Mouse (Mus musculus): ENCODE results near the gene Sugct. TPM values are rescaled to one million over a fixed set of nuclear protein-coding genes. Genes with fewer than 3 reads are reported as not detected.

Gene Sugct
- polyA plus RNA-seq, 1 experiment from 2014 or later = 4.9 TPM

DNA sequence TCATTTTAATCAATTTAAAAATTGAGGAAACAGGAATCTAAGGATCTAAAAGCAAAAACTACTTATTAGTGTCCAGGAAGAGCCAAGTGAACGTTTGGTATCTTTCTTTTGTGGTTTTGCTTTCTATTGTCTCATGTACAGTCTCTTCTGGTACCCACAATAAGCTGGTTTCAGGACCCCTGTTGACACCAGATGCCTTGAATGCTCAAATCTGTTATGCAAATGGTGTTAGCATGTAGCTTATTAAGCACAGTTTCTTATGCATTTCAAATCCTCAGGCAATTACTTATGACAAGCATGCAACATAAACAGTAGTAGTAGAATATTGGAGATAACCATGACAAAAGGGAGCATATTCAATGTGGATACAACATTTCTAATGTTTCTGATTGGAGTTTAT lies 407.0 kb downstream of the Sugct start:
- Histone ChIP-seq H3K9ac (no peak overlapping the region), H3K4me1 (peaks cover 4% of the 10 kb centered on the region; the same call in 1 of the 2 replicates), H3K9me3 (no peaks in the 10 kb centered on the region), H3K27ac (no peak overlapping the region), H3K36me3 (no peaks in the 10 kb centered on the region), H3K27me3 (no peaks in the 10 kb centered on the region), H3K4me3 (no peak overlapping the region), H3K4me2 (no peak overlapping the region)
- 38% methylated on average over 1 of the region's 1 CpGs for WGBS
- no peak for ATAC-seq (ENCODE audit: insufficient number of reproducible peaks, insufficient read depth, low FRiP score, low TSS enrichment, low read depth)

DNA sequence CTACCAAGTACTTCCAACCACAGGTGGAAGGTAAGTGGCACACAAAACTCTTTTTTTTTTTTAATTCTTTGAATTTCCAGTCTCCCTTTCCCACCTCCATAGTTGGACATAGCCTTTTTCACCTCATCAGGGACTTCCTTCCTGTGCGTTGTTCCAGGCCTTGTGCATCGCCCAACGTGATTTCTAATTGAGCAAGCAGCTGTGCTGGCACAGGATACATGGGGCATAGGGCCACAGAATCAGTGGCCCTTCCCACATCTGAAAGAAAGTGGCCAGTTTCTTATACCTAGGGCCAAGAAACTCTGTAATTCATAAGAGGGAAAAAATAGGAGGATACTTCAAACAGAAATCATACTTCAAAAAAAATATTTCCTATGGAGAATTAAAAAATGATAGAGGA lies 449.4 kb downstream of the Sugct start:
- Histone ChIP-seq H3K4me2 (no peak overlapping the region), H3K9ac (no peak overlapping the region), H3K36me3 (no peaks in the 10 kb centered on the region), H3K27ac (no peak overlapping the region), H3K9me3 (no peaks in the 10 kb centered on the region), H3K27me3 (no peaks in the 10 kb centered on the region), H3K4me1 (no peaks in the 10 kb centered on the region), H3K4me3 (no peak overlapping the region)
- no peak for ATAC-seq (ENCODE audit: insufficient number of reproducible peaks, insufficient read depth, low FRiP score, low TSS enrichment, low read depth)
- WGBS = 82% methylated on average over 3 of the region's 3 CpGs

DNA sequence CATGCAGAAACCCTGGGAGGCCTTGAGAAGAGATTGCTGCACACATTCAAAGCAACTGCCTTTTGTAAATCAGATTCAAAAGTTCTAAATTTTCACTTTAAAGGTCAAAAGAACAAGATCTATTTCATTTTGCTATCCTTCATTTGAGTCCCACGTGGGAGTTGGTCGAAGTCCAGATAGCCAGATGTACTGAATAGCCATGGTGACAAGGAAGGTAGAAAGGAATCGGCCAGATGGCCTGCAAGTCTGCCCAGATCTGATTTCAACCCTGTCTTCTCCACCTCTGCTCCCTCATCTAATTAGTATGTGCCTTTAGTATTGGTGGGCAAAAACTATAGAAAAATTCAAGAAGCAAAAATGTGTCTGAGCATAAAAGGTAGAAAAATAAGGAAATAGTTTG lies 478.8 kb downstream of the Sugct start:
- ATAC-seq (ENCODE audit: insufficient number of reproducible peaks, insufficient read depth, low FRiP score, low TSS enrichment, low read depth) = no peak
- Histone ChIP-seq H3K36me3 (no peaks in the 10 kb centered on the region), H3K9me3 (no peaks in the 10 kb centered on the region), H3K27me3 (no peaks in the 10 kb centered on the region), H3K9ac (no peak overlapping the region), H3K27ac (no peak overlapping the region), H3K4me2 (no peak overlapping the region), H3K4me1 (0 out of 2 replicates have a peak, but pooled peaks cover 6% of the 10 kb centered on the region), H3K4me3 (no peak overlapping the region)
- 25% methylated on average over 3 of the region's 3 CpGs for WGBS

DNA sequence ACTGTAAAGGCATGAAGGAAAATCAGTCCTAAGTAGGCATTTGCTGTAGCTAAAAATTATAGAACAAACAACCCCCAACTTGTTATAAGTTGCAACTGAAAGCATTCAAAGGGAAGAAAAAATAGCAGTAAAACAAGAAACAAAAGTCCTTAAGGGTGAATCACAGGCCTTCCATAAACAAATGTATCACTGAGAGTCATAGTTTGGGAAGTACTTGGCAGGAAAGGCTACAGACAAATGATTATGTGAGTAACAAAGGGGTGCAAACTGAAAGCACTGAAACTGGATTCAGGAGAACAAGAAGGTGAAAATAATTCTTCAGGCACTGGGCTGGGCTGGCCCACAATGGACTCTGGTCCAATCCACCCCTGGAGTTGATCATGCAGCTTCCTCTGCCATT lies 482.7 kb downstream of the Sugct start:
- no peak overlapping the region for H3K9ac ChIP-seq
- 0 out of 2 replicates have a peak, but pooled peaks cover 6% of the 10 kb centered on the region for H3K4me1 ChIP-seq
- no peak overlapping the region for H3K4me3 ChIP-seq
- H3K36me3 ChIP-seq = no peaks in the 10 kb centered on the region
- H3K4me2 ChIP-seq = no peak overlapping the region
- ATAC-seq (ENCODE audit: insufficient number of reproducible peaks, insufficient read depth, low FRiP score, low TSS enrichment, low read depth) = no peak
- H3K9me3 ChIP-seq = no peaks in the 10 kb centered on the region
- no peak overlapping the region for H3K27ac ChIP-seq
- no peaks in the 10 kb centered on the region for H3K27me3 ChIP-seq

DNA sequence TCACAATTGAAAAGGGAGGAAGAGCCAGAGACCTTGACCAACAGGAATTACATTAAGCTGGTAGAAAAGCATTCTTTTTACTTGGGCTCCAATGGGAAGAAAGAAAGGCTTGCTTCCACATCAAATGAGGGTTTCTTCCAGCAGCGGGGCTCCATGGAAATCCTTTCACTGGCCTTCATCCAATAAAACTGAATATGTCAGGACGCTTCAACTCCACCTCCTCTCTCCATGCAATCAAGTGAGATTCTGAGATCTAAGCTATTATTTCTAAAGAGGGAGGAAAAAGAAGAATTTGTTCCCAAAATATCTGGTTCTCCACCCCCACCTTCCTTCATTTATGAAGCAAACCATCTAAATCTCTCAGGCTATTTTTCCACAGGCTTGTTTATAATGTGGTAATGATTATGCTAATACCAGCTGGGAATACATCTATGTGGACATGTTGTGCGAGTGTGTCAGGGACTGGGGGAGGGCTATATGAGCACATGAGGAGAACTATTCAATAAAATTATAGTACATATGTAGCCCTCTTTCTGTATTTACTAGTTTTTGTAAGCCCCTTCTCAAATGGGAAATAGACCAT lies 505.1 kb downstream of the Sugct start:
- ATAC-seq (ENCODE audit: insufficient number of reproducible peaks, insufficient read depth, low FRiP score, low TSS enrichment, low read depth) = no peak
- no peaks in the 10 kb centered on the region for H3K36me3 ChIP-seq
- H3K4me1 ChIP-seq = peaks cover 16% of the 10 kb centered on the region
- H3K9me3 ChIP-seq = no peaks in the 10 kb centered on the region
- WGBS = 28% methylated on average over 3 of the region's 3 CpGs
- H3K27me3 ChIP-seq = no peaks in the 10 kb centered on the region
- no peak overlapping the region for H3K27ac ChIP-seq
- H3K4me2 ChIP-seq = no peak overlapping the region
- H3K4me3 ChIP-seq = no peak overlapping the region
- no peak overlapping the region for H3K9ac ChIP-seq

DNA sequence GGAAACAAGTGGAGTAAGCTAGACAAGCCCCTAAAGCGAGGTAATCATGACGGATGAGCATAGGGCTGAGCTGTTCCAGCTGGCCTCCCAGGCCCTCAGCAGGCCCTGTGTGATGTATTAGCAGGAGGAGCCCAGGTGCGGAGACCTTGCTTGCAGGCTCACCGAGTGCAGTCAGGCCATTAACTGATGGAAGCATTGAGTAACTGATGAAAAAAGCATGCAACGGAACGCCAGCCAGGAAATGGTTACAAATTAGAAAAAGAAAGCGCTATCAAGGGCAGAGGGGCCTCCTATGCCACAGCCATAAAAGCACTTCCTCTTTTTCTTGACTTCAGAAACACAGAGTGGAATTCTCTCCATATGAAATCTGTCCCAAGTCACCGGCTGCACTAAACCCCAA lies 510.1 kb downstream of the Sugct start:
- no peak for ATAC-seq (ENCODE audit: insufficient number of reproducible peaks, insufficient read depth, low FRiP score, low TSS enrichment, low read depth)
- H3K4me3 ChIP-seq = no peak overlapping the region
- peaks cover 12% of the 10 kb centered on the region for H3K4me1 ChIP-seq
- no peak overlapping the region for H3K9ac ChIP-seq
- H3K4me2 ChIP-seq = peak overlapping the region; percentile 14
- no peaks in the 10 kb centered on the region for H3K36me3 ChIP-seq
- 31% methylated on average over 8 of the region's 8 CpGs for WGBS
- H3K9me3 ChIP-seq = no peaks in the 10 kb centered on the region
- no peak overlapping the region for H3K27ac ChIP-seq
- no peaks in the 10 kb centered on the region for H3K27me3 ChIP-seq

DNA sequence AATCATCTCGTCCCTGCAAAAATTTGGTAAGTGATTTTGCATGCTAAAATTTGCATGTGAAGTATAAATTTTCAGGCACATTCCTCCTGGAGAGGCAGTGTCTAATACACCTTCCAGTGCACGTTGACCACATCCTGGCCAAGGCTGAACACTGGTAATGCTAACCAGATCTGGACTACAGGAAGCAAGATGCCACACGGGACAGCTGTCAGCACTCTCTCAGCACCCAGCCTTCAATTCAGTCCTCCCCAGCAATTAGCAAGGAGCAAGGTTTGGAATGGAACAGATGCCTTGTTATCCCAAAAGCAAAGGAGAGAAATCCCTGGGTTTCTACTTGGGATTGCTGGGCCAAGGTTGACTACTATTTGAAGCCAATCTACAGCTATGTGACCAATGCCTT lies 529.4 kb downstream of the Sugct start:
- ATAC-seq (ENCODE audit: insufficient number of reproducible peaks, insufficient read depth, low FRiP score, low TSS enrichment, low read depth) = no peak
- Histone ChIP-seq H3K27ac (no peak overlapping the region), H3K4me1 (no peaks in the 10 kb centered on the region), H3K9me3 (no peaks in the 10 kb centered on the region), H3K9ac (no peak overlapping the region), H3K4me2 (no peak overlapping the region), H3K27me3 (no peaks in the 10 kb centered on the region), H3K36me3 (no peaks in the 10 kb centered on the region), H3K4me3 (no peak overlapping the region)
- 53% methylated on average over 3 of the region's 3 CpGs for WGBS

DNA sequence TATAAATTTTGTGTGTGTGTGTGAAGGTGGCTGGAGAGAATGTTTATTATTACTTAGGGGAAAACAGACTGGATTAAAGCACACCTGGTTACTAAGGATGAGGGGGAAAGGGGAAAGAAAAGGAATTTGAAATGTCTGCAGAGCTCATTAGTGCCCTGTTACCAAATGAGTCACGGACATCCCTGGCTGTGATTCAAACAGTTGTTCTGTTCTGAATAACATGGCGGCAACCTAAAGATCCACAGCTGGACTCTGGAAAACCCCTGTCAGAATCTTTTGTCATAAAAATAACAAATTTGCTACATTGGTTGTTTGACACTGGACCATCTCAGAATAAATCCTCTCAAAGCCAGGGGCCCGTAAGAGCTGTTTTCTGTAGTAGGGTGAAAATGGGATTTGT lies 530.6 kb downstream of the Sugct start:
- Histone ChIP-seq H3K9ac (no peak overlapping the region), H3K27me3 (no peaks in the 10 kb centered on the region), H3K36me3 (no peaks in the 10 kb centered on the region), H3K9me3 (no peaks in the 10 kb centered on the region), H3K4me2 (no peak overlapping the region), H3K4me1 (no peaks in the 10 kb centered on the region), H3K27ac (no peak overlapping the region), H3K4me3 (no peak overlapping the region)
- no peak for ATAC-seq (ENCODE audit: insufficient number of reproducible peaks, insufficient read depth, low FRiP score, low TSS enrichment, low read depth)
- WGBS = 77% methylated on average over 3 of the region's 3 CpGs

DNA sequence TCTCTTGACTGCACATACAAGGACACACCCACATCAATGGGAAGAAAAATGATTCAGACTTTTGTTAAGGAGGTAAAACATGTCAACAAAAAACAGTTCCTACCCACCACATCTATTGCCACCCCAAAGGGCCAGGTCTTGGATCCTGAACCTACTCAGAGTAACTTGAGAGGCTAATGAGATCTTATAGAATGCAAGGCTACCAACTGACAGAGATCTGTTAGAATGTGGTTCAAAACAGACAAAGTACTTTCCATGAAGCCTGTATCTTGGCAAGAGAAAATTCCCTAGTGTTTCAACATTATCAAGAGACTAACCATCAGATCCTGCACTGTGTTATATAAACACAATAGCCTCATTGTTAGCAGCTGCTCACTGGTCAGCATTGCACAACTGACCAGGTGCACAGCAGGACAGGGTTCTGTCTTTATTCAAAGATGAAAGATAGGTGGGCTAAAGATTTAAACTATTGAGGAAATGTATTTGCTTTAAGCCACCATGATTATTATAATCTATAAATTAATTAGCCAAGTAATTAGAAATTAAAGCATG lies 548.8 kb downstream of the Sugct start:
- no peak for ATAC-seq (ENCODE audit: insufficient number of reproducible peaks, insufficient read depth, low FRiP score, low TSS enrichment, low read depth)
- no peak overlapping the region for H3K4me2 ChIP-seq
- H3K4me3 ChIP-seq = no peak overlapping the region
- H3K9me3 ChIP-seq = no peaks in the 10 kb centered on the region
- no peaks in the 10 kb centered on the region for H3K27me3 ChIP-seq
- no peak overlapping the region for H3K27ac ChIP-seq
- H3K36me3 ChIP-seq = no peaks in the 10 kb centered on the region
- peaks cover 3% of the 10 kb centered on the region; the same call in 1 of the 2 replicates for H3K4me1 ChIP-seq
- H3K9ac ChIP-seq = no peak overlapping the region

DNA sequence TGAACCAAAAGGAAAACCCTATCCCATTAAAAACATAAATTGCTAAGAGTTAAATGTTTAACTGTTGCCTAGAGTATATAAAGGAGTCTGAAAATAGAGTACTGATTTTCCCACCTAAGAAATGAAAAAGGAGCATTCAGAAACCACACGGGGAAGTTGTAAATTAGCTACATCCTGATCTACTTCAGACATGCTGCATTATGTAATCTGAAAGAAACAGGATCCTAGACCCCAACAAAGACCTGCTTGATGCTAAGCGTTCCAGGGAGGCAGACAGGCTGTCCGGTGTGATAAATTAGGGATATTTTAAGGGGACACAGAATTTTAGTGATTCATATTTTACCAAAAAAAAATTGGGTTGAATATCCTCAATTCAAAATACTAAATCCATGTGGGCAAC lies 579.3 kb downstream of the Sugct start:
- no peaks in the 10 kb centered on the region for H3K27me3 ChIP-seq
- H3K4me1 ChIP-seq = no peaks in the 10 kb centered on the region
- no peak for ATAC-seq (ENCODE audit: insufficient number of reproducible peaks, insufficient read depth, low FRiP score, low TSS enrichment, low read depth)
- H3K9ac ChIP-seq = no peak overlapping the region
- no peak overlapping the region for H3K4me2 ChIP-seq
- no peak overlapping the region for H3K27ac ChIP-seq
- WGBS = 15% methylated on average over 3 of the region's 3 CpGs
- no peaks in the 10 kb centered on the region for H3K9me3 ChIP-seq
- no peaks in the 10 kb centered on the region for H3K36me3 ChIP-seq
- no peak overlapping the region for H3K4me3 ChIP-seq

DNA sequence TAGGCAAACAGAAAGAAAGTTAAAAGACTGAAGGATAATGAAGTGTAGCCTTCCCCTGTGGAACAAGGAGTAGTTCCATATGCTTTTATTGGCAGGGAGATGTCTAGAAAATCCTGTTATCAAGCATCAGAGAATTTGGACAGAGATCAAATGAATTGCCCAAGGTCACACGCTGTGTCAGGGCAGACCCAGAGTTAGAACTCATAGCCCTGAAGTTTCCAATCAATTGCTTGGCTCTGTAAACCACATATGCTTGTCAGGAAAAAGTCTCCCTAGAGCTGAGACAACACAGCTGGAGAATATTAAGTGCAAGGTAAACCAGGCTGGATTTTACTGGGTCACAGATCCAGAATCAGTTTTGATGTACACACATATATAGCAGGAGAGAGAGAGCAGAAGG lies 593.0 kb downstream of the Sugct start:
- Histone ChIP-seq H3K9ac (no peak overlapping the region), H3K27me3 (no peaks in the 10 kb centered on the region), H3K4me2 (no peak overlapping the region), H3K27ac (no peak overlapping the region), H3K9me3 (no peaks in the 10 kb centered on the region), H3K4me3 (no peak overlapping the region), H3K4me1 (no peaks in the 10 kb centered on the region), H3K36me3 (no peaks in the 10 kb centered on the region)
- WGBS = 61% methylated on average over 1 of the region's 1 CpGs
- no peak for ATAC-seq (ENCODE audit: insufficient number of reproducible peaks, insufficient read depth, low FRiP score, low TSS enrichment, low read depth)

DNA sequence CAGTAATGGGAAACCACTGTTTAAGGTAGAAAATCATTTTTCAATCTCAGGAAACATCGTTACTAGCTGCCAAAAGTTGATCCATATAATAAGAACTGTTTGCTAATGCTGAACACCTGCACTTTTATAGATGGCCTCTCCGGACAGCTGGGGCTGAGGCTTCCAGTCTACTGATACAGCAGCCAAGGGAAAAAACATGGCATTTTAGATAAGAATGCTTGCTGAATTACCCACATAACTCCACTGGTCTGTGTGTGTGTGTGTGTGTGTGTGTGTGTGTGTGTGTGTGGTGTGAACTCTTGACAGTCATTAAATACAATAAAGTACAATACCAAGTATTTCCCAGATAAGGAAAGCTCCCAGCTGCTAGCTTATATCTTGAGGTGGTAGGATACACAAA lies 608.8 kb downstream of the Sugct start:
- Histone ChIP-seq H3K27me3 (no peaks in the 10 kb centered on the region), H3K4me3 (no peak overlapping the region), H3K9me3 (no peaks in the 10 kb centered on the region), H3K36me3 (no peaks in the 10 kb centered on the region), H3K4me2 (no peak overlapping the region), H3K27ac (no peak overlapping the region), H3K9ac (no peak overlapping the region), H3K4me1 (peaks cover 26% of the 10 kb centered on the region)
- 21% methylated on average over 2 of the region's 2 CpGs for WGBS
- peak; percentile 43 for ATAC-seq (ENCODE audit: insufficient number of reproducible peaks, insufficient read depth, low FRiP score, low TSS enrichment, low read depth)

Measured in embryonic facial prominence, embryonic 13.5 days (tissue).